Mouse (Mus musculus) heart, postnatal 0 days (tissue): ENCODE results near the gene Abca5.

Experiments
- CTCF ChIP-seq: IDR thresholded peaks from 2 replicates; pipeline ENCODE4 v1.5.1; 2016; ENCODE audit warnings: antibody characterized with exemption, control low read depth, low read depth
- EP300 ChIP-seq: IDR thresholded peaks from 2 replicates; pipeline ENCODE4 v1.6.1; 2016; ENCODE audit warnings: antibody characterized with exemption, low read depth

DNA sequence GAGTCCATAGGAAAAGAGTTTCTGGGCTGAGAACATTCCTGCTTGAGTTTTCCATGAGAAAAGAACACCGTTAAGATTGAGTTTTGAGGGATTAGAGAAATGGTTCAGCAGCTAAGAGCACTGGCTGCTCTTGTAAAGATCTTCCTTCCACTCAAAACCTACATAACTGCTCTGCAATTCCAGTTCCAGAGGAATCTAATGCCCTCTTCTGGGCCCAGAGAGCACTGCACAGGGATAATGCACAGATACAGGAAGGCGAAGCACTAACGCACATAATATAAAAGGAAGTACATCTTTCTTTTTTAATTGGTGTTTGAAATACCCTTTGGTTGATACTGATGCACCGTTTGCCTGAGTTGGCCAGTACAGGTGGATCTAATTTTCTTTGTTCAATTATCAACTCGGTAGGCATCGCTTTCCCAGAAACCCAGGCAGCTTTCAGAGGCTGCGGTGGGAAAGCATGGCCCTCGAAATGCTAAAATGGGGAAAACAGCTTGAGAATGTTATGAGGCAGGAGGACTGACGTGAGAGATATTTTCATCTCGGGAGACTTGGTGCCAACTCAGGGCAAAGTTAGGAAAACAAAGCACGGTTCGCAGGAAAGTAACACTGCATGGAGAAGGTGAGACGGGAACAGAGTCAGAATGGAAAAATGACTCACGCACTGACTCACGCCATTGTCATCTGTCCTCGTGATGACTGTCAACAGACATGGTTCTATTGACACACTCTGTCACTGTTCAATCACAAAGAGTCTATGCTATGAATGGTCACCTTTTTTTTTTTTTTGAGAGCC is 20.4 kb upstream of the Abca5 start:
- TF ChIP-seq EP300 = no peak
- TF ChIP-seq CTCF = peak; percentile 68
